Mouse (Mus musculus) adipocyte (in vitro differentiated cells): ENCODE data around the gene Mcu.

ENCODE experiments used
- DNase-seq: peaks from one replicate; pipeline ENCODE4 v3.0.0-alpha.2; 2016; ENCODE audit warnings: low spot score

The Mcu gene

GRCm38 (mm10) chr10:59616522-59616921 is at the start of gene Mcu:
Gene Mcu, minus strand, starts transcription at chr10:59616692.
- DNase-seq, result peak; percentile 91

- DNase-seq, result no peak
Measured at GRCm38 (mm10) chr10:59665503-59666291, 49.2 kb upstream of the Mcu start.

- DNase-seq, result no peak
Measured at GRCm38 (mm10) chr10:59664765-59665164, 48.3 kb upstream of the Mcu start.

- DNase-seq, result no peak
Measured at GRCm38 (mm10) chr10:59656799-59657198, 40.3 kb upstream of the Mcu start.

GRCm38 (mm10) chr10:59646821-59647378 is 30.4 kb upstream of the Mcu start:
- DNase-seq, result no peak

- no peak for DNase-seq
Measured at GRCm38 (mm10) chr10:59645153-59645552, 28.7 kb upstream of the Mcu start.

- DNase-seq, result no peak
Measured at GRCm38 (mm10) chr10:59644710-59645109, 28.2 kb upstream of the Mcu start.

- DNase-seq, result no peak
Measured at GRCm38 (mm10) chr10:59643645-59644044, 27.2 kb upstream of the Mcu start.

- no peak for DNase-seq
Measured at GRCm38 (mm10) chr10:59642659-59643377, 26.3 kb upstream of the Mcu start.

- peak; percentile 50 for DNase-seq
Measured at GRCm38 (mm10) chr10:59638576-59638975, 22.1 kb upstream of the Mcu start.

GRCm38 (mm10) chr10:59637596-59638124 is 21.2 kb upstream of the Mcu start:
- DNase-seq, result no peak

- DNase-seq, result no peak
Measured at GRCm38 (mm10) chr10:59636751-59637533, 20.4 kb upstream of the Mcu start.

- no peak for DNase-seq
Measured at GRCm38 (mm10) chr10:59636048-59636447, 19.6 kb upstream of the Mcu start.

- no peak for DNase-seq
Measured at GRCm38 (mm10) chr10:59629506-59629782, 13.0 kb upstream of the Mcu start.

- no peak for DNase-seq
Measured at GRCm38 (mm10) chr10:59628641-59629505, 12.4 kb upstream of the Mcu start.

- no peak for DNase-seq
Measured at GRCm38 (mm10) chr10:59623496-59623895, 7.0 kb upstream of the Mcu start.

- no peak for DNase-seq
Measured at GRCm38 (mm10) chr10:59621355-59621754, 4.9 kb upstream of the Mcu start.

GRCm38 (mm10) chr10:59617776-59618175 is 1.3 kb upstream of the Mcu start:
- DNase-seq, result no peak

- DNase-seq, result peak; percentile 70
Measured at GRCm38 (mm10) chr10:59615981-59616520, 441 bp downstream of the Mcu start, which contains the start of gene Gm10322. Gene Gm10322, plus strand, starts transcription at chr10:59616063.

GRCm38 (mm10) chr10:59615411-59615810 is 1.1 kb downstream of the Mcu start:
- DNase-seq, result peak; percentile 7

- DNase-seq, result no peak
Measured at GRCm38 (mm10) chr10:59614141-59614540, 2.4 kb downstream of the Mcu start.
